Mouse (Mus musculus): ENCODE measurements around the gene Gm28051.

DNA sequence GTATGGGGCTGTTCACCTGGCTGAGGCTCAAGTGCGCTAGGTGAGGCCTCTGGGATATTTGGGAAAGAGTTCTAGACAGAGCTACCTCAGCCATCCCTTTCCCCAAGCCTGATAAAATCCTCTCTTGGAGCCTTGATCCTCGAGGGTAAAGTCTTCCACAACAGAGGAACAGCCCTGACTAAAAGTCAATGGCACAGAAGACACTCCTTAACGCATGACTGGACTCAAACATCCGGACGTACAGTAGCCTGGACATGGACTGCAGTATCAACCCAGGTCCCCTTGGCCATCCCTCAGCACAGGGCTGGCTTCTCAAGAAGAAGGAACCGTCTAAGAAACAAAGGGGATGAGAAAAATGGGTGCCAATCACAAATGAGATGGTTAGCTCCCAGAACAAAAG lies 74.1 kb downstream of the Gm28051 start:
- no peak for TF ChIP-seq POLR2A (IDR thresholded peaks at IDR 0.05; ENCODE audit: insufficient read length, low read depth)
- TF ChIP-seq USF1 (IDR thresholded peaks at IDR 0.05; ENCODE audit: low read depth): no peak
- TF ChIP-seq TCF12 (IDR thresholded peaks at IDR 0.05; ENCODE audit: insufficient read depth, poor library complexity, severe bottlenecking): no peak
- no peak for TF ChIP-seq CEBPB (IDR thresholded peaks at IDR 0.05; ENCODE audit: insufficient read depth, poor library complexity, severe bottlenecking)
- TF ChIP-seq MYOG (IDR thresholded peaks at IDR 0.05; ENCODE audit: control insufficient read depth in 1 of 3, insufficient read depth in 1 of 3, insufficient read length in 2 of 3, low read depth in 2 of 3): no peak
- TF ChIP-seq MYOD1 (IDR thresholded peaks at IDR 0.05; ENCODE audit: control insufficient read depth in 1 of 3, insufficient read length in 2 of 3, low read depth in 2 of 3): no peak
- TF ChIP-seq POLR2AphosphoS2 (IDR thresholded peaks at IDR 0.05; ENCODE audit: insufficient read length, low read depth): no peak

All from myocyte (in vitro differentiated cells).